Mouse (Mus musculus): ENCODE measurements at regions not wholly inside any gene's neighbourhood (a gene's known extent, or its start where the extent isn't known, plus 50 kb on each side); places are given as distances from the start of the nearest gene placed in this dataset.

DNA sequence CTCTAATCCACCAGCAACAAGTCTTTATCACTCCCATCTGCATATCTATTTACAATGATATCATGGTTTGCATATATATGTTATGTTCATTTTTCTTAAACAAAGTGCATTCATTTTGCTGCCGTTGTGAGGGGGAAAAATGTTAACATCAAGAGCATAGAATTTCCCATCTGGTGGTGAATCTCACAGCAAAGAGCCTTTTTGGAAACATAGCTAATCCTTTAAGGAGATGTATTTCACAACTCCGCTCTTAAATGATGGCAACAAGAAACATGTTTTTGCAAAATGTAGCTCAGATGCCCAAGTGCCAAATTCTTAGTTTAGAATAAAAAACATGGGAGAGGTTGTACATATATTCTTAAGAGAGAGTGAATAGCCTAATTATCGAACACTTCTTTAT lies 99.3 kb upstream of the Col1a2 start:
- no peak for DNase-seq (ENCODE audit: low spot score)

DNA sequence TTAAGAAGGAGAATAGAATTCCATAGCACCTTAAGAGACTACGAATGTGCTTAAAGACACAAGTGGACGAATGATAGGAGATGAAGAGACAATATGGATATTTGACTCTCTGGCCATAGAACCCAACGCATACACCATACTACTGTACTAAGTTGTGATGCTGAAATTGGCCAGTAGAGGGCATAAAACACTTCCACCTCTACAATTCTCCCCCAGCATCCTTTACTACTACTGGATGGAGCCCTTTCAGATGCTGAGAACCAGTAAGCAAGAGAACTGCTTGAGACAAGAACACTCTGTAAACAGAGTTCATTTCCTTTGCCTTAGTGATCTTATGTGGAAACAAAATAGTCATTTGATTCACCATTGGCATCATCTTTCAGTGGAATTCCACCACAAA lies 96.9 kb upstream of the Col1a2 start:
- peak; percentile 70 for DNase-seq (ENCODE audit: low spot score)

DNA sequence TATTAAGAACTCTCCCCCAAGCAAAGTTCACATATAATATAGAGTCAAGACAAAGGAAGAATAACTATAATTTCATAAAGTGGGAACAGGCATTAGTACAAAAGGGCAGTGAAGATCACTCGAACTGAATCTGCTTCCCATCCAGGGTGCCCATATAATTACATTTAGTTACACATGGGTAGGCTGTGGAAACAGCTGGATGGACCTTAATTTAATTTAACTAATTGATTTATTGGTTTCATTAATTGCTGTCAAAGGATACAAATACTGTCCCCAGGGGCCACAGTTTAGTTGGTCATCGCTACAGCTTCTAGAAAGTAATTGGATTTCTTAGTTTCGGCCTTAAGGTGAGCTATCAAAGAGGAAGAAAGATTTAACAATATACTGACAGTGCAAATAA lies 91.4 kb upstream of the Col1a2 start:
- DNase-seq (ENCODE audit: low spot score), result no peak

DNA sequence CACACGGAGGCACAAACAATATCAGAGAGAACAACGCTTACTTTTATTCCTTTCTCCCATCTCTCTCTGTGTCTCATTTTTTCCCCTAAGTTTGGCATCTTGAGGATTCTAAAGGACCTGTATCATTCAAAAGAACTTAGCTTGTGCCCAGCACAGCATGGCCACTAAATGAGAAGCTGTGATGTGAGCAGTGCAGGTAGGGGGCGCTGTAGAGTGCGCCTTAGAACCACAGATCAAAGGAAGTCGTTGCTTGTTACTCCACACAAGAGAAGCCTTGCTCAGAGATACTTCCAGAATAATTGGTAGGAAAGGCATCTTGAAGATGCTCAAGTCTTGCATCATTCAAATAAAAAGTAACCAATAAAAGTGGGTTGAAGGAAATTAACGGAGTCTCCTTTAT lies 90.4 kb upstream of the Col1a2 start:
- peak; percentile 65 for DNase-seq (ENCODE audit: low spot score)

DNA sequence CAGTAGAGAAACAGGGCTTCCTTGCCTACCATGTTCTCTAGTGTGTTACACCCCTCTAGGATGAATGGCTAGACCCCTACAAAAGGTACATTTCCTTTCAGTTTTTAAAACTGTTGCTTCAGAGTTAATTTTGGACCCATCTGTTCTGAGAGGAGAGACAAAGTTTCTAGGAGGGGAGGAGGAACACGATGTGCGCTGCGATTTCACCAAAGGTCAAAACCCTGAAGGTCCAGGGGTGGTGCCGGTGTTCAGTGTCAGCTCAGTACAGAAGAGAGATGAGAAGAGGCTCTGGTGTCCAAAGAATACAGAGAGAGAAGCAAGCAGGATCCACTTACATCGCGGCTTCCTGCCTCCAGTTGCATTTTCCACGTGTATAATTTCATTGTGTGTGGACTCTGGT lies 89.4 kb upstream of the Col1a2 start:
- DNase-seq (ENCODE audit: low spot score), result no peak

DNA sequence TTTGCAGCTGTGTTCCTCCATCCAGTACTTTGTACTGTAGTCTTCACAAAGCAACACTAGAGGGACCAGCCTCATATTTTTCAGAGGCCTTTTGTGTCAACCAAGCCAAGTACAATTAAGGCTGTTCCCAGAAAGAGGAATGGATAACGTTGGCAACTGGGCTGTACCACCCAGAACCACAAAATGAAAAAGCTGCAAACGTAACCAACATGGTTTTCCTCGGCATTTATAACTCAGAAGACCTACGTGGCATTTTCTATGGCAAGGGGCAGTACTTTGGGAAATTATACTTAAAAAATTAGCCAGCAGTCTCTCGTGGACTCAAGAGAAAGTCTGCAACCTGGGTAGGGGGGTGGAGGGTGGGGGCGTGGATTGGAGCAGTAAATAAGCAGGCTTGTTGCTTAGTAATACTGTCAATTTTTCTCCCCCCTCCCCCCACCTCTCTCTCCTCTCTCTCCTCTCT lies 87.3 kb upstream of the Col1a2 start:
- DNase-seq (ENCODE audit: low spot score), result peak; percentile 94

DNA sequence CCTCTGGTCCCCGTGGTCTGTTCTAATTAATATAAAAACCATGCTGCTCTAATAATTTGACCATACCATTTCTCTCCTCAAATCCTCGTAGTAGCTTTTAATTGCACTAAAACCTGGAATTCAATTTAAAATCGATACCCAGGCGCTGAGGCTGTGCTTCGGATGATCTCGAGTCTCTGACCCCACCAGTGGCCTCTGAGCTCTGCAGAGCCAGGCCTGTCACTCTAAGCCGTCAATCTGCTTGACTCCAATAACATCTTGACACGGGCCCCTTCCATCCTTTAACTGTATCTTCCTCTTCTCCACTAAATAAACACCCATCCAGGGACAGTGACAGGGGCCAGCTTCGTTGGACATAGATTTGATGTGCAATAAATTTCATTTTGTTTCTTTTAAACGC lies 86.2 kb upstream of the Col1a2 start:
- DNase-seq (ENCODE audit: low spot score), result no peak

DNA sequence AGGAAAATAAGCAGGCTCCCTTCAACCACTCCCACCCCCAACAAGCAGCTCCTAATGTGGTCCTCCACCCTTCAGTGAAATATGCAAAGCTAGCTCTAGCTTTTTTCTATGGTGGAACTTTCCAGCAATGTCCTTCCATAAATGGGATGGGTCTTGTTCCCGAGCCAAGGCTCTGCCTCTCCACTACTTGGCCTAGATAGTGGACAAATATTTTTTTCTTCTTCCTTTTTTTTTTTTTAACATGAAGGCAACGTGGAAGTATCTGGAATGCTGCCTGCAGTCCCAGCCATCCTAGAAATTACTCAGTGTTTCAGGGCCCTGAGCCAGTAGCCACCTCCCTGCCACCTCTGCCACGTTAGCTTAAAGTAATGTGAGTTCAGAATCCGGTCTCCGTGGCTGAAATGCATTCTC lies 85.7 kb upstream of the Col1a2 start:
- DNase-seq (ENCODE audit: low spot score), result peak; percentile 96

DNA sequence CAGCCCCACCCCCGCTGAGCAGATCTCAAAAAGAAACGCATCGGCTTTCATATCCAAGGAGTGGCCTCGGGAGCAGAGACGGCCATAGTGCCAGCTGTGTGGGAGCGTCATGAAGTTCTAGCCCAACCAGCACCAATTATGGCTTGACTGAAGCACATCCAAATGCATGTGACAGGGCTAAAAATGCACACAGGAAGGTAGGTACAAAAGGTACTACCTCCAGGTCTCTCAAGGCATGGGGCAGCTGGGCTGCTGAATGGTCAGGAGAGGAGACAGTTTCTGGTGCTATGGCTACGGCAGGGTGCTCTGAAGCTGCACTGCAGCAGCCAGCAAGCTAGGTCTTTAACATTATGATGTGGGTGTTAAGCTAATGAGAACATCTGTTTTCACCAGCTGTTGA lies 83.1 kb upstream of the Col1a2 start:
- no peak for DNase-seq (ENCODE audit: low spot score)

DNA sequence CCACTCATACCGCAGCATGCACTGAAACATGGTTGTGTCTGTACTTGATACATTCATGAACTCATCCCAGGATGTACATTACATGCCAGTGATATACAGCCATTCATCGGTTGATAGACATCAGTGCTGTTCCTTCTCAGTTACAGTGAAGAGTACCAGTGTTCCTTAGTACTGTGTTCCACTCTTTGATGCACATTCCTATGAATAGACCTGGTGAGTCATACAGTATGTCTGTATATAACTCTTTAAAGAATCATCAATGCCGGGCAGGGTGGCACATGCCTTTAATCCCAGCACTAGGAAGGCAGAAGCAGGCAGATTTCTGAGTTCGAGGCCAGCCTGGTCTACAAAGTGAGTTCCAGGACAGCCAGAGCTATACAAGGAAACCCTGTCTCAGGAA lies 77.5 kb upstream of the Col1a2 start:
- DNase-seq (ENCODE audit: low spot score), result no peak

DNA sequence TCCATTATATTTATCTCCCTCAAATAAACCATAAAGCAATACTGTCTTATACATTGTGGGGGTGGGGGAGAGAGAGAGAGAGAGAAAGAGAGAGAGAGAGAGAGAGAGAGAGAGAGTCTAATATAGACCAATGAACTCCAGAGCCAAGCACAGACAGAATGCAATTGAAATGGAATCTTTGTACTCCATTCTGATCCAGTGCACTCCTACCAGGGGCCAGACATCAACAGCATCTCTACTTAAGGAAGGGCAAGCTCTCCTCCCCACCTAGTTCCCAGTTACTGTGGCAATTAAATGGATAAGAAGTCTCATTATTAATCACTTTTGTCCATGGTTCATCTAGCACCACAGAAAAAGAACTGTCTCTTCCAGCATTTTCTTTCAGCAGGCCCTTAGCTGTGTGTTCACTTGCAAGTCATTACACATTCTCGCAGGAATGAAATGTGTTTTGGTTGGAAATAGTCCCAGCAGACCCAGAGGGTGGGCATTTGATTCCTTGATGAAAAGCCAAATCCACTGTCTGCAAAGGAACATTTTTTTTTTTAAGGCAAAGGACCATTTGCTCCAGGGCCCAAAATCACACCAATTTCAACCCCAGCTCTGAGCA lies 73.8 kb upstream of the Col1a2 start:
- peak; percentile 85 for DNase-seq (ENCODE audit: low spot score)

DNA sequence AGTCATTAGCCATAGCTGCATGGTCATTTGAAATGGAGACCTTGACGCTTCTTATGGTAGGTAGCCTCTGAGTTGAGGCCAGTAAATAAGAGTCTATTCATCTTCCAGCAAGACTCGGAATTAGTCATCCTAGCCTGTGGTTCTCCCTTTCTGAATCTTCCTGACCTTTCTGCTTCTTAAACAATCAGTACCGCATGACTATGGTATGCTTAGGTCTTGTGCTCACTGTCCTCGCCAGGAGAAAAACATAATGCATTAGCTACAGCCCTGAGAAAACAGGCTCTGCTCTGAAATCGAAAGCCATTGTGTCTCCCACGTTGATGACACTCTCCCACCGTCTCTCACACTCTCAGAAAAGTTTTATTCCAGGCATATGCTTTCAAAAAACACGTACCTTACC lies 72.4 kb upstream of the Col1a2 start:
- DNase-seq (ENCODE audit: low spot score), result peak; percentile 71

DNA sequence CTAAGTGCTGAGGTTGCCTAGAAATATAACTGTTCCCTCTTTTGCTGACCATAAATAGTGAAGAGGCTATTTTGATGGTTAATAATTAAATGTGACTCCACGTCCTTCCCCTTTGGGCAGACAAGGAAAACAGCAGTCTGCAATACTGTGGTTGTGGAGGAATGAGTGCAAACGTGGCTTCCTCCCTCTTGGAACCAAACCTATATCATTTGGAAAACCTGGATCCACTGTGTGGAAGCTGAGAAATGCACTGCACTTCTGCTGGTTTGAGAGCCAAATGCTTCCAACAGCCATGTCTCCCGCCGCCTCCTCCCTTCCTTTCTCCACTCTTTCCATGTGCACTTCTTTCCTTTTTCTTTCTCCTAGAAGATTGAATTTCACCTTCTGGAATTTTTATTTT lies 68.2 kb upstream of the Col1a2 start:
- DNase-seq (ENCODE audit: low spot score), result no peak

DNA sequence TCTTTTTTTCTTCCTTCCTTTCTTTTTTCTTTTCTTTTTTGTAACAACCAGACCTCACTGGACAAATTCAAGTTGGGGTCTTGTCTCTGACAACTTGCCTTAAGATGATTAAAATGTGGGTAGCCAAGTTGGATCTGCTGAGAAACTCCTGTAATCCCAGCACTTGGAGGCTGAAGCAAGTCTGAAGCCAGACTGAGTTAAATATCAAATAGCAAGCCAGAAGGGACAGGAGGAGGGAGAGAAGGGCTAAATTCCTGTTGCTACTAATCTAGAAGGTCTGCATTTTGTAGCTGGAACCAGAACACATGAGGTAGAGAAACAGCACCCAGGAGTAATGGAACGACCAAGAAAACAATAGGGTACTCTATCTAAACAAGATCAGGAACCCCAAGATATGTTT lies 67.7 kb upstream of the Col1a2 start:
- no peak for DNase-seq (ENCODE audit: low spot score)

DNA sequence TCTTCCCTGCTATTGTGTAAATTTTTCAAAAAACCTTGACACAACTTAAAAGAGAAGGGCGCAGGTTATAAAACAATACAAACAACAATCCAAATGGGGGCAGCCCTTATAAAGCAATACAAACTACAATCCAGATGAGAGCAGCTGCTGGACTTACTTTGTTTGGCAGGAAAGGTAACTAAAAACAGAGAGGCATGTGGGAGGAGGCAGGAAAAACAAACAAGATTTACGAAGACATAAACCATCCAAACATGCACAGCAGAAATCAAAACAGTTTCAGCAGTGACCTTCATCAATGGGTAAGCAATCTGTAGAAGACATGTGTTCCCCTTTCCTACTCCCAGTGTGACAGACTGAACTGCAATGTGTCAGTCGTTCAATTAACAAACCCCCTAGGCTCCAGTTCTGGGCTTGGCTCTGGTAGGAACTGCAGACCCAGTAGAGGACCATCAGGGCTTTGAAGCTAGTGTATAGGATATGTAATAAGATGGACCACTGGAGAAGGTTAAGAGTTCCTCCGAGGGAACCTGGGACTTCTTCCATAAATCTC lies 62.9 kb upstream of the Col1a2 start:
- no peak for DNase-seq (ENCODE audit: low spot score)

DNA sequence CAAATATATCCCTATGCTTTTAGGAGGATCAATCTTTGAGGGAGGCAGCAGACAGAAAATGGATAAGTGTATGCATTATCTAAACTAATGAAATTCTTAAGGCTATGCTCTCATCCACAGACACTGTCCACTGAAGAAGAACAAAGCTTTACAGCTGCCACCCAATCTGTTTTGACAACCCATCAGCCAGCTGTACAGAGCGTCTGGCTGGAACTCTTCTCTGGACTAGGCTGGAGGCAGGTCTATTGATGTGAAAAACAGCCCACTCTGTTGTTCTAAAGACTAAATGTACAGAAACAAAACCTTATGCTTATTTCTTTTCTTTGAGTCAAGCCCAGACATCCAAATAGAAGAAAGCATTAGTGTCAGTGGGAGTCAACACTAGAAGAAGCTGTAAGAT lies 58.7 kb upstream of the Col1a2 start:
- DNase-seq (ENCODE audit: low spot score), result no peak

DNA sequence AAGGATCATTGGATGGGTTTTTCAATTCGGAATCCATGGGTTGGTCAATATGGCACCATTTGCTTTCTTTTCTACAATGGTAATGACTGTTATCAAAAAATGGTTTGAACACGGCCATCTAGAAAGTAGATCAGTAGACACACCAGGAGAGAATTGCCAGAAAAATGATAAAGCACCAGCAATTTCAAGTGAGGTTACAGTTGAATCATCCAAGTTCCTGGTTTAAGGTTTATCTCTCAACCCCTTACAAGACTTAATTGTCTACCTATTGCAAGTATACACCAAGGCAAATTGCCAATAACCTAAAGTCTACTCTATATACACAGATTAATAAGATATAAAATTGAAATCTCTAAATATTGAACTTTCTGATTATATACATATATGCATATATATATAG lies 53.4 kb upstream of the Col1a2 start:
- DNase-seq (ENCODE audit: low spot score), result no peak
